Mouse (Mus musculus): Measurements from ENCODE around the gene Agpat3.

DNA sequence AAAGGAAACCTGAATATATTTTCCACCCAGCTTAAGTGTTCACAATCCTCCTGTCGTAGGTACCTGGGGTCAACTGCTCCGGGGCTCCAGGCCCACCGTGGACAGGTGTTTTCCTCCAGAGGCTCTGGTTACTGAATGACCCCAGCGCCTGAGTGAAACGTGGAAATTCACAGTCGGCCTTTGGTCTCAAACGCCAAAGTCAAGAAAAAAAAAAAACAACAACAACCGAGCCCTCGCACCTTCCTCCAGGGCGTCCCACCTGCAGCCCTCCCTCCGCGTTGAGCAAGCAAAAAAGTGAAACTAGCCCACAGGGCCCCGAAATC lies 764 bp downstream of the Agpat3 start:
- TF ChIP-seq GATA1 (IDR thresholded peaks at IDR 0.05; ENCODE audit: low read length) (no peak), TAL1 (IDR thresholded peaks at IDR 0.05; ENCODE audit: low read length) (no peak)
